Mouse (Mus musculus): ENCODE measurements around the gene Cfap65.

The Cfap65 gene

DNA sequence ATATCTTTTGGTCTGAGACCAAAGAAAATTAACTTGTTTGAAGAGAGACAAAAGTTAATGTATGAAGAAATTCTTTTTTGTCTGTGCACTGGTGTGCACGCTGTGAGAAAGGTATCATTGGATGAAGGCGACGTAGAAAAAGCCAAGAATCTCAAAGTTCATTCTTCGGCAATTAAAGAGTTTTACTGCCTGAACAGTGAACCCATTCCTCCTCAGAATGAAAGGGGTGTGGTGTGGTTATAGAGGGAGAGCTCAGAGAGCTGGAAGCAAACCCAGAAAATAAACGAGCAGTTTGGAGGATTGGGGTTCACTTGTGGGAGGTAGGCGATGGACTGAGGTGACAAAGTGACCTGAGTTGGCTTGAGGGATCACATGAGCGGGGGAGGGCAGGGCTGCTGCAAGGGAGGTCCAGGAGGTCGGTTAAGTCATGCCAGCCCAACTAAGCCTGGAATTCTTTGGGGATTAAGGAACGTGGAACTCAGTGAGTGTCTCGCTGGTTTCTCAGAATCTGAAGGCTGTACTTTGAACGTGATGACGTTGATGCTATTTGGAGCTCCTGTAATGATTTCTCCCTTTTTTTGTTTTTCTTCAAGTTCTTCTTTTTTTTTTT lies 927 bp upstream of the Cfap65 start:
- CTCF ChIA-PET, result no interaction called here

GRCm38 (mm10) chr1:74927621-74928296 lies 7.6 kb downstream of the Cfap65 start:
- CTCF ChIA-PET, result no interaction called here

DNA sequence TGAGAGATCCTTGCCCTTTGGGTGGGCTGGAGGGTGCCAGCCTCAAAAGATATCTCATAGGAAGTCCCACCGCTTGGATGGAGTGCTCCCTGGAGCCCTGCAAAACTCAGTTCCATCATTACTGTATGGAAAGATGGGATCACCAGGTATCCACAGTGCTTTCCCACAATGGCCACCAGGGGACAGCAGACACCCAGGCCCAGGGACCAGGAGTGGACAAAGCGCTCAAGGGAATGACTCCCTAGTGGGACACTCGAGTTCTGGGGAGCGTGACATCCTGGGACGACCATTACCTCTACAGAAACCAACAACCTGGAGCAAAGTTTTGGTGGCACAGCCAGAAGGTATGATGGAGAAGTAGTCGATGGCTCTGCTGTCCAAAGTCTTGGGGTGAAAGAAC lies 8.7 kb downstream of the Cfap65 start:
- CTCF ChIA-PET, result no interaction called here

- CTCF ChIA-PET, result no interaction called here
These were observed 10.9 kb downstream of the Cfap65 start for GRCm38 (mm10) chr1:74924464-74924863.

DNA sequence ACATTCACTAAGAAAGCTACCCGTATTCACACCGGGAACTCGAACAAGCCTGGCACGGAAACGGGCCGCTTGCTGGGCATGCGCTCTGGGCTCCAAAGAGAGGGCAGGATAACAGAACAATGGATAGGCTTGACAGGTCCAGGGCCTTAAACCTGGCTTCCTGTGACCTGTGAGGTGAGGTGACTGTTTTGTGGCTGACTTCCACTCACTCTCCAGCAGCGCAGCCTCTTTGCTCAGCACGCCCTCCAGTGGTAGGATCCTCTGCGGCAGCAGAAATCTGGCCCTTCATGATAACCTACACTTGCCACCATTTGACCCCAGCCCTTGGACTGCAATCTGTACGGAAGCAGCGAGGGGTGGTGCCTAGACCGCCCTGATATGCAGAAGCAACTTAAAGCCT lies 19.7 kb downstream of the Cfap65 start:
- CTCF ChIA-PET, result no interaction called here

GRCm38 (mm10) chr1:74902191-74902590 lies 33.2 kb downstream of the Cfap65 start:
- CTCF ChIA-PET, result no interaction called here

DNA sequence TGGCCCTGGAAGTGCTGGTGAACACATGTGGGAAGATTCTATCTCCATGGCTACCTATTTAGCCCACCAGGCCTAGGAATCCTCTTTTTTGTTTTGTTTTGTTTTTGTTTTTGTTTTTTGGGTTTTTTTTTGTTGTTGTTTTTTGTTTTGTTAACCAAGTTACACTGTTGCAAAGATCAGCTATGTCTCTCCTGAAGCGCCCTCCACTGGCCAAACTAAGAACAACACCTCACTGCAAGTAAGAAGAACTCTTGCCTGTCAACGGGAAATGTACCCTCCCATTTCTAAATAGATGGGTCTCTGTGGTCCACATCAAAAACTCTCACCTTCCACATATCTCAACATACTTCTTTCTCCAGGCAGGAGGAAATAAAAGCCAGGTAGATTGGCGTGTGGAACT lies 33.7 kb downstream of the Cfap65 start:
- CTCF ChIA-PET, result interaction anchor here (0.6 kb wide), 1 partner anchor 39 kb away, joined by 3 read pairs; no protein-coding TSS in a partner anchor

GRCm38 (mm10) chr1:74900341-74901285 lies 34.8 kb downstream of the Cfap65 start:
- CTCF ChIA-PET, result interaction anchor here (0.6 kb wide), 1 partner anchor 38 kb away, joined by 3 read pairs; no protein-coding TSS in a partner anchor

DNA sequence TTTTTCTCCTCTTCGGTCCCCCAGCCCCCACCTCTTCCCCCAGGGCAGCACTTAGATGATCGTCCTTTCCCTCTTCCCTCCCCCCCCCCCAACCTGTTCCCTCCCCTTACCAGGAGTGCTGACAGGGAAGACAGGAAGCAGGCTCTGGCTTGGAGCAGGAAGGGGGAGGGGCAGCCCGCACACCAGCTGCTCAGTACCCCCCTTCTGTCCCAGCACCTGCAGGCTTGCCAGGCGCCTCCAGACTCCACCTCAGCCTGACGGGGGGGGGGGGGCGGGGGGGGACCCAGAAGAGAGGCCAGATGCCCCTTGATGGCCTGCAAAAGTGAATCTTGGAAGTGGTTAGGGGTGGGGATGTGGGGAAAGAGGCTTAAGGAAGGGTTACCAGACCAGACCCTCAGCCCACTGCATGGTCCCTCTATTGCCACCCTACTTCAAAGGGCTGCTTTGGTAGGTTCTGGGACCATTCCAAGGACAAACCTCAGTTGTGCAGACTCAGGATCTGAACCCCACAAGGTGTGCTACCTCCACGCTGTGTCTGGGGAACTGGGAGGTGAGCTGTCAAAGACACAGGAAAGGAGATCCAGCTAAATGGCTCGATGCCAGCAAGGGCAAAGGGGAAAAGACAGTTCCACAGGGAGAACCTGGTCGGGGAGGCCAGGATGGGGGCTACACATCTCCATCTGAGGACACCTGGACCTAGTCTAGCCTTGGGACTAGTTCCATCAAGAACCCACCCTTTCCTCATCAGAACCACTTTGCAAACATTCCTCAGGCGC lies 36.6 kb downstream of the Cfap65 start:
- CTCF ChIA-PET, result interaction anchor here (0.6 kb wide), 1 partner anchor 227 kb away, joined by 4 read pairs; no protein-coding TSS in a partner anchor

DNA sequence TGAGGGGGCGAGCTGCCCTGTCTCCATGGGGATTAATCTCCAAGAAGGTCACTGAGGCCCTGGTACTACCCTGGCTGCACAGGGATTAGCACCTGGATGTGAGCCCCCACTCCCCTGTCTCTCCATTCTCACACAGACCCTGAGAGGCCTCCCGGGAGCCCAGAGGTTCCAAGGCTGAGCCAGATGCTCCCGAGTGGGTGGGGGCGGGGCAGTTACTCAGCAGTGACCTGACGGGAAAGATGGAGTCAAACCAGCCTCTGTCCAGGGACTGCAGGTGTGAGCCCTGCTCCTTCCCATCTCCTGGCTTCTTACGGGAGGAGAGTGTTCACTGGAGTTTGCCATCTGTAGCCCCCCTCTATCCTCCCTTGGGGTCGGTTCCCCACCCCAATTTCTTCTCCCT lies 37.4 kb downstream of the Cfap65 start:
- CTCF ChIA-PET, result interaction anchor here (0.6 kb wide), 1 partner anchor 228 kb away, joined by 4 read pairs; no protein-coding TSS in a partner anchor

DNA sequence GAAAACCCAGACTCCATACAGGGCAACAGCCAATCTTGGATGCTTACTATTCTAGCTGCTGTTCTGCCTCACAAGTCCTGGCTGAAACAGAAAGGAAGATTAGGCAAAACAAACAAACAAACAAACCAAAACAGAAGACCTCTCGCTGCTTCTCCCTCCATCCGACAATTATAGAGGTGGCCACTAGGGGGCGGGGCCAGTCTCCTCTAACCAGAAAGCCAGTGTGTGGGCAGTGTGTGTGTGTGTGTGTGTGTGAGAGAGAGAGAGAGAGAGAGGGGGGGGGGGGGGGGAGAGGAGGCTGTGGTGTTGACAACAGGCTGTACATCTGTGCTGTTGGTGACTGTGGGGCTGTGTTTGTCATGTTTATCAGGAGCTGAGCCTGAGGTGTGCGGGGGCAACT lies 40.4 kb downstream of the Cfap65 start:
- CTCF ChIA-PET, result interaction anchor here (0.6 to 0.7 kb wide), 2 partner anchors 113 to 377 kb away, joined by 5 to 7 read pairs; no protein-coding TSS in a partner anchor

DNA sequence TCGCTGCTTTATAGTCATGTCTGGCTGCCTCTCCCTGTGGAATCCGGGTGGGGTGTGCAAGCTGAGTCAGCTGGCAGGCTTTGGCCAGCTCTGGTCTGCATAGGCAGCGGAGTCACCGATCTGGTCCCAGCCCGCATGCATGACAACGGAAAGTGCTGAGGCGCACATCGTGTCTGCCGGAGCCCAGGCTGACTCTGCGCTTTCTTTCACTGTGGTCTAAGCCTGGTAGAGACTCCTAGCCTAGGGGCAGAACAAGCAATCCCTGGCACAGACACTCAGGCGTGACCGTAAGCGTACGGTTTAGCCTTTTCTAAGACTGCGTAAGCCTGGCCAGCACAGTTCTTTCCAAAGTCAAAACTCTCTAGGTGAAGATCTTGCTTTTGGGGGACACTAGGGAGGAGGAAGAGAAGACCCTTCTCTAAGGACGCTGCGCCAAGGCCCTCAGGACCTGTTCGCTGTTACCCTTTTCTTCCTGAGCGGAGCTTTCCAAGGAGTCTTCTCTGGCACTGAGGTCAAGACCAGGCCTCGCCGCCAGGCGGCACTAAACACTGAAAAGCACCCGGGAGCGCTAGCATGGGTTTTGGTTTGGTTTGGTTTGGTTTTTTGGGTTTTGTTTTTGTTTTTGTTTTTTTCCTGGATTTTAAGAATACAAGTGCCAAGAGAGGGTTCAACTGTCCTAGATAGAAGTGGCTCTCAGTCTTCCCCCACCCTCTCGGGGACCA lies 42.1 kb downstream of the Cfap65 start, which contains the start of gene Cryba2:
Cryba2 (minus strand) TSS at position 10 of the 722 bp plus-strand sequence.
- CTCF ChIA-PET, result no interaction called here

DNA sequence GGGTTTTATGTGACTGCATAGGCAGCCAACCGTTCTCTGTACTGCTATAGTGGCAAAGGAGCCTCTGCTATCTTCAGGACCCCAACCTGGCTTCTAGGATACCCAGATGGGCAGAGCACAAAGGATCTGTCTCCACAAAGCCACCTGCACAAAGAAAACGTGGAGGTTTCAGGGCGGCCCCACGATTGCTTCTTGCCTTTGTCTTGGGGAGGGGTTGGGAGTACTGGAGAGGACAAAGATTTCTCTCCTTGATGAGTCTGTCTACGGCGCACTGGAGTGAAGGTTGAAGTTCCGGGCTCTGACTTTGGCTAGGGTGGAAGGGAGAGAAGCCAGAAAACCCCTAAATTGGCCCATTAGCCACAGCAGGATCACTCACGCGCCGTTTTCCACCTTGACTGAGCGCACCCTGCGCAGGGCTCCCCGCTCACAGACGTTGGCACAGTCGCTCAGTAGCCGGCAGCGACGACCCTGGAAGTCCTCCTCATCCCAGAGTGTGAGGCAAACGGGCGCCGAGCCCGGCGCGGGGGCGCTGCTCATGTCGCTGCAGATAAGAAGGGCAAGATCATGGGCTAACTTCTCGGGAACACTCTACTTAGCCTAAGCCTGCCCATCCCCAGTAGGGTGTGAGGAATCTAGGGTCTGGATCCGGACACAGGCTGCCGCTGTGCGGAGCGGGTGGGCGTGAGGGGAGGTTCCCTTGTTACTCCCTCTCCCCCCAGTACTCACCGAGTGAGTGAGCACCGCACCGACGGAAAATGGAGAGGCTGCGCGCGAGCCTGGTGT lies 42.9 kb downstream of the Cfap65 start:
- CTCF ChIA-PET, result no interaction called here

DNA sequence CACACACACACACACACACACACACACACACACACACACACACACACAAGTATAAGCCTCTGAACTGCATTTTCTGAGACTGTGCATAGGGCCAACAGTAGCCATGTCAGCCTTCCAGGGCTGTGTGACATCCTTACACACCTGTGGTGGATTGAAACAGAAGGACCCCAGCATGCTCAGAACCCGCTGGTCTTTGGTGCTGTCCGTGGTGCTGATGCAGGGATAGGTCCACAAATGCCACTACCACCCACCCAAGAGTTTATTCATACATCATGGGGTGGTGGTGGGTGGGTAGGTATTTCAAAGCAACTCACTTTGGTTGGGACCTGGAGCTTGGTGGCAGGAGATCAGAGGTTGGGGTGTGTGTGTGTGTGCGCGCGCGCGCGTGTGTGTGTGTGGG lies 43.9 kb downstream of the Cfap65 start:
- CTCF ChIA-PET, result no interaction called here

DNA sequence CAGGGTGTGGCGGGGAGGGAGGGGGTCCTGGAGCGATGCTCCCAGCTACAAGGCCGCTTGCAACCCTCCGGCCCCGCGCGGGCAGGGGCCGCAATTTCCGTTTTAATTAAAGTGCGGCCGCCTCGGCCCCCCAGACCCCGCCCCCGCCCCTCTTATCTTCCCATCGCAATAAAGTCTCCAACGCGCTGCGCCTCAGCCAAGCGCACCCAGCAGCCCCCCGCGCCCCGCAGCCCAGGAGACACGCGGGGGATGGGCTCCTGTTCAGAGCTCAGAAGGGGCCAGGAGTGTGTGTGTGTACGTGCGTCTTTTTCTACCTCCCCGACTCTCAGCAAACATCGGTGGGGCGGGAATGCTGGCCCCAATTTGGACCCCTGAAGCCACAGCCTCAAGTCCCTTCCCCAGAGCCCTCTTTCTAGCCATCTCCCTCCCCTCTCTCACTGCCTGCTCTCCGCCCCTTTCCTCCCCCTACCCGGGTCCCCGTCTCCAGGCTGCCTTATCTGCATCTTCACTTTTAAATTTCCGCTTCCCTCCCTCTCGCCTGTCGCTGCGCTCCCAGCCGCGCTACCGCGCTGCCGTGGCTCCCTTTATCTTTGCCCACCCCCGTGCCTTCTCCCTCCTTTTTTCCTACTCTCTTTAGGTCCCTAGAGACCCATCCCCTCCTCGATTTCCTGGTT lies 49.9 kb downstream of the Cfap65 start, which contains the start of gene Fev:
Fev (minus strand) TSS at position 51 of the 674 bp plus-strand sequence.
- CTCF ChIA-PET, result no interaction called here

GRCm38 (mm10) chr1:74884196-74885141 lies 50.9 kb downstream of the Cfap65 start:
- CTCF ChIA-PET, result no interaction called here

DNA sequence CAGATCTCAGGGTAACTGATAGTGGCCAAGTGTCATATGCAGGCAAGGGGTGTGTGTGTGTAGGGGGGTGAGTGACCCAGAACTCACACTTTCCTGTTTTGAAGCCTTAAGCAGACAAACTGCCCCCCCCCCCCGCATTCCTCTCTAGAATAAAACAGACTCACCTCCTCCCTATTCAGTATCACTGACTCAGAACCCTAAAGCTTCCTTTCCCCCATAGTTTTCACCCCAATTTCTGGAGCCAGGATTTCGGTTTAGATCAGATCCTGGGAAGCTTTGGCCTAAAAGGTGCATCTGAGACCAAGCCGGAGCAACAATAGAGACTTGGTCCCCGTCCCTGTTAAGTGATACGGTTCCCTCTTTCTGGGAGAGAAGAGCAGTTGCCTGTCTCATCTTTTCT lies 52.0 kb downstream of the Cfap65 start:
- CTCF ChIA-PET, result no interaction called here

- CTCF ChIA-PET, result no interaction called here
These were observed 52.6 kb downstream of the Cfap65 start for GRCm38 (mm10) chr1:74882828-74883227.
